Mouse (Mus musculus) retina, postnatal 1 day (tissue): Measurements from ENCODE around the gene 3100002H09Rik.
A peak's percentile ranks its signal among the peaks of the same experiment; 100 is the strongest.

Experiments used
- DNase-seq: peaks from one replicate; pipeline ENCODE4 v3.0.0-alpha.2; 2012

3100002H09Rik gene

DNA sequence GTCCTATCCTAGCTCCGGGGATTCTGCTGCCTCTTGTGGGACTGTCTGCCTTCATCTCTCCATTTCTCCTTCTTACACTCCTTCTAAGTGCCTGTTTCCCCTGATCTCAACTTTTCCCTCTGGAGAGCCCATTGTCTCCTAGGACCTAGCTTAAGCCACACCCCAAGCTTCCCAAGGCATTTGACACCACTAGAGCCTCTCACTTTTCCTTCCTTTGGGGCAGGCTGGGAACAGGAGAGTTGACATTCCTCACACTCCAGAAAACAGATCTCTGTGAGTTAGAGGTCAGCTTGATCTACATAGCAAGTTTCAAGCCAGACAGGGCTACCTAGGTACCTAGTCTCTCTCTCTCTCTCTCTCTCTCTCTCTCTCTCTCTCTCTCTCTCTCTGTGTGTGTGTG is 3.6 kb upstream of the 3100002H09Rik start:
- no peak for DNase-seq

GRCm38 (mm10) chr4:124611768-124612167 is 1.2 kb upstream of the 3100002H09Rik start:
- DNase-seq, result no peak

DNA sequence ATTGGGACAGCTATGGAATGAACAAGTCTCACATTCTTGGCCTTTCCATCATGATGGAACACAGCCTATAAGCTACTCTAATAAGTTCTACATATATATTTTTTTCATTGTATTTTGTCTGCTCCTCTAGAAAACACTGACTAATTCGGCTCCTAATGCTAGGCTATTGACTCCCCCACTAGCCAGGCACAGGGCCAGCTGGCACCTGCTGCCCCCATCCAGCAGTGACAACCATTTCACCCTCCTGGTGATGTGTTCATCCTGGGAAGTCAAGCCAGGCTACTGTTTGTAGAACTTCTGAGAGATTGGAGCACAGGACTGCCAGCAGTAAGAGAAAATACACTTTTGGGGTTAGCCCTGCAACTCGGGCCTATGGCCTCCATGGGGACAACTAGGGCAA is 537 bp downstream of the 3100002H09Rik start:
- DNase-seq, result no peak

DNA sequence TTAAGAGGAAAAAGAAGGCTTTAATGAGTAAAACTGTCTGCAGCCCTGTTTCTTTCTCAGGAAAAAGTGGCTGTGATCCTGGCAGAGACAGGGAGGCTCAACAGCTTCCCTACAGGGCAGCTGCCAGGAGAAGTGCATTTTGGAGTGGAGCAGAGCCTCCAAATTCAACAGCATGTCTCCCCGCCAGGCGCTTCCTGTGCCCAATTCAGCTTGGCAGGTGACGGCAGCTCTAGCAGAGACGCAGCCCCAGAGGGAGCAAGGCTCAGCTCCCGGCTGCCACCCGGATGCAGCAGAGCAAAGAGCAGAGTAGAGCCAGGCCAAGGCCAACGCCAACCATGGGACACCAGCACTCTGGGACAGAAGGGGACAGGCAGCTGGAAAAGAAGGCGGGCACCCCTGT is 3.4 kb downstream of the 3100002H09Rik start:
- DNase-seq, result no peak

GRCm38 (mm10) chr4:124606180-124606579 is 4.4 kb downstream of the 3100002H09Rik start:
- no peak for DNase-seq

- DNase-seq, result no peak
These were observed 5.3 kb downstream of the 3100002H09Rik start for GRCm38 (mm10) chr4:124605255-124605654.

- DNase-seq, result no peak
These were observed 6.9 kb downstream of the 3100002H09Rik start for GRCm38 (mm10) chr4:124603712-124604111.

DNA sequence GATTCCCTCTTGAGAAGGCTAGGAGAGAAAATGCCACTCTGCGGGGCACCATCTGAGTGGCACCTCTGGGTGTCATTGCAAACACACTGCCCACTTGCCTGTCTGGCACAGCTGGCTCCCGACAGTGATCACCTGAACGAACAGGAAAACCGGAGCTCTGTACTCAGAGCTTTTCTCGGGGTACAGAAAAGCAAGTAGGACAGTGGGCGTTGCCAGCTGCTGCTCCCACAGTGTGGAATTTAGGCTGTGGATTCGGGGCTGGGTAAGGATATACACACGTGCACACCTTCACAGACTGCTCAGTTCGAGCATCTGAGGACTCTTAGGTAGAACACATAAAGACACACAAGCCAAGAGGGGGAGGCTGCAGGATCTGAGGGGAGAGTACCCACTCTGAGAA is 14.7 kb downstream of the 3100002H09Rik start:
- no peak for DNase-seq

DNA sequence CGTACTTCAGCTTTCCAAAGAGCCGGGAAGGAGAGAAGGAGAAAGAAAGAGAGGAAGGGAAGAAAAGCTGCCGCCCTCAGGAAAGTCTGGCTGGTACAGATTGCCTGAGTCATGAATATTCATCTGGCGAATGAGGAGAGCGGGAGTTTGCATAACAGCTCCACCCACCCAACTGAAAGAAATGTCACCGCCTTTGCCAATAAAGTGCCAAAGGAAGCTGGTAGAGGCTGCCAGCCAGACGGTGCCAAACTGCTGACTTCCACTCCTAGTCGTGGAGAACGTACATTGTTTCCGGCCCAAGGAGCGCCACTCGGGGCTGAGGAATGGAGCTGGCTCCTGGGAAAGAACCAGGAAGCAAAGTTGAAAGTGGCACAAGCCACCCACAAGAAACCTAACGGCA is 15.7 kb downstream of the 3100002H09Rik start:
- DNase-seq, result peak; percentile 26

GRCm38 (mm10) chr4:124593691-124594090 is 16.9 kb downstream of the 3100002H09Rik start:
- peak; percentile 32 for DNase-seq

- peak; percentile 32 for DNase-seq
These were observed 17.4 kb downstream of the 3100002H09Rik start for GRCm38 (mm10) chr4:124593210-124593609.

DNA sequence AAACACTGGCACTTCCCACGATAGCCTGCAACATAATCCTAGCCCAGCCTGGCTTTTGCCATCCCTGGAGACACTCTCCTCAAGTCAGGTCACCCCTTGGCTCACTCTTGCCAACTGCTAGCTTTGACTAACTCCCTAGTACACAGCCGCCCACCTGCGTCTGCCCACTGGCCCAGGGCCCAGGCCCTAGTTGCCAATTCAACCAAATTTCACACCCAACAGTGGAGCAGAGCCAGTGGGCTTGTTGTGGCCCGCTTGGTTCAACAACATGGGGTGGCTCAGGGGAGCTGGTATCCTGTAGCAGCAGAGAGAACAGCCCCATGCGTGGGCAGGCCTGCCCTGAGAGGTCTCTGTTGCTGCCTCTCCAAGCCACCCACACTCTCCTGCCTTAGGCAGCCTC is 18.4 kb downstream of the 3100002H09Rik start:
- DNase-seq, result no peak

DNA sequence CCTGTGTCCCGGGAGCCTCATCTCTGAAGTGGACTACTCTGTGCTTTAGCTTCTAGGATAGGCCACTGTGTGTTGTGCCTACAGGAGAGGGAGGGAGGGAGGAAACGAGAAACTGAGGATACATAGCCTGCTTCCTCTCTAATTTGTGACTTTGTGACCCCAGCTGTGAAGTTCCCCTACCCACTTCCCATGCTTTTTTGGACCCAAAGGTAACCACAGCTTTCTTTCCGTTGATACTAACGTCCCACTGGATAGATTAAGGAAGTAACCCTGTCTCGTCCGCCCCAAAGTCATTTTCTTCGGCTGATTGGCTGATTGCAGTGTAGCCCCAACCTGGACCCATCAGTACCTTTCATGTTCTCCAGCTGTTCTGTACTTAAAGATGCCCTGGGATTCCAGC is 29.9 kb downstream of the 3100002H09Rik start:
- no peak for DNase-seq

DNA sequence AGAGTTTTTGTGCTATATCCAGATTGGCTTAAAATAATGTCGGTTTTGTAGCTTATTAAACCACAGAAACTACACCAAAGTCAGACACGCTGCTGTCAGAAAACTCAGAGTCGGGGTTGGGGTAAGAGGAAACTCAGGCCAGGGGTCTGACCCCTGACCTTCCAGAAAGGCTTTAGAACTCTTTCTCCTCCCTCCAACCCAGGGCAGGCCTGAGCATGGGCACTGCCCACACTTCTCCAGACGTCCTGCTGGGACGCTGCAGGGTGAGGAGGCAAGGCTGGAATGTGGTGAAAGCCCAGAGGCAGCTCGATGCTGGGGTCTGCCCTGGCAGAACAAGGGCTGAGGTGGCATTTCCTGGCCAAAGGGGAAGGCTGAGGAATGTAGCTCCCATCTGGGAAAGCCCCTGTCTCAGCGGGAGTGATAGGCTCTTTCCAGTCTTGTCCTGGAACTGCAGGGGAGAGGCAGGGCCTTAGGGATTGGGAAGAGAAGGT is 34.6 kb downstream of the 3100002H09Rik start:
- DNase-seq, result peak; percentile 46

DNA sequence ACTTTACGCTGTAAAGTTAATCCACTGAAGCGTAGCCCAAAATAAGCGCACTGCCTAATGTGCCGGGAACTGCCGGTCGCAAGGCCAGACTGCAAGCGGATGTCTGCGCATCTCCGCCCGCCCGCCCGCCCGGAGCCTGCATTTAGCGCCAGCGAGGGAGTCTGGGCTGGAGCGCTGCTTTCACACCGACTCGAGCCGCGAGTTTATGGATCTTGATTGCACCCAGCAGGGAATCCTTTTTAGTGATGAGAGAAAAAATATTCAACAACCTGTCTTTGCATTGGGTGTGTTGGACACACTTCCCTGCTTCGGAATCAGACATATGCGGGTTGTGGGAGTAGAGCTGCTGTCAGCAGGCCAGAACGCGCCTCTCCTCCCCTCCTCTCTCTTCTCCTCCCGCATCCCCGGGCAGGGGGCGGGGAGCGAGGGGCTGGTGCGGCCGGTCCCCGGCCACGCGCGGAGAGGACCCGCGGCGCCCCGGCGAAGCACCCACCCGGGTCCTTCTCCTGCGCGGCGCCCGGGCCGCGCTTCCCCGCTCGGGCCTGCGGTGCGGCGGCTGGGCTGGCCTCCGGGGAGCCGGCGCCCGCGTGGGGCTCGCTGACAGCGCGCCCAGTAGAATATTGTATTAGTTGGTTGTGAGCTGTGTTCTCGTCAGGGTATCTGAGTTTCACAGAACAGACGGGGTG is 35.2 kb downstream of the 3100002H09Rik start:
- peak; percentile 63 for DNase-seq

GRCm38 (mm10) chr4:124573586-124573985 is 37.0 kb downstream of the 3100002H09Rik start:
- no peak for DNase-seq

DNA sequence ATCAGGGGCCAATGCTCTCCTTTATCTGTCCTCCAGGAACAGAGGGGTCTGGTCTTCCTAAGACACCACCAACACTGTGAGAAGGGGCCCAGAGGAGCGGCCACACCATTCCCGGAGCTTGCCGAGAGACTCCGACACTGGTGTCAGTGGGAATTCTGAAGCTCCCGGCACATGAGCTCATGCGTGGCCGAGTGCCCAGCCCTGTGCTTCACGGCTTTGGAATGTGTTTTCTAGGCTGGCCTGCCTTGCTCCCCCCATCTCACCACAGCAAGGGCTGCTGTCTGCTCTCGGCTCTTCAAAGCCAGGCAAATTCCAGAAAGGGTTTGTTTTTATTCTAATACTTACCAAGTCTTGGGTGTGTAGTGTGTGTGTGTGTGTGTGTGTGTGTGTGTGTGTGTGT is 39.6 kb downstream of the 3100002H09Rik start:
- peak; percentile 28 for DNase-seq

- no peak for DNase-seq
These were observed 40.9 kb downstream of the 3100002H09Rik start for GRCm38 (mm10) chr4:124569661-124570060.

GRCm38 (mm10) chr4:124563371-124563770 is 47.2 kb downstream of the 3100002H09Rik start:
- no peak for DNase-seq

DNA sequence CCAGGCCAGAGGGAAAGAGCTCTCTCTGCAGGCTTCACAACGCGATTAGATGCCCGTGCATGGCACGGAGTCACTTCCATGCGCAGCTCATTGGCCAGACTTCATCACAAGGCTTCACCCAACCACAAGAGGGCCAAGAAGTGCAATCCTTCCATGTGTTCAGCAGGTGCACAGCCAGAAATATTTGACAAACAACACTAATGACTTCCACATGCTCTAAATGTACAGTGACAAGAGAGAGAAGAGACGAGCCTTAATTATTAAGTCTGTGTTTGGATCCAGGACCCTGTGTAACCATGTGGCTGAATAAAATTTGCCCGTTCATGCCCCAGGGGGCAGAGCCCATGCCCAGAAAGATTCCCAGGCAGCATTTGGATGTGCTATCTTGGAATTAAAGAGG is 47.9 kb downstream of the 3100002H09Rik start:
- peak; percentile 66 for DNase-seq
